Mouse (Mus musculus): ENCODE data around the gene Atad2b. TPM values are rescaled to one million over a fixed set of nuclear protein-coding genes. Genes with fewer than 3 reads are reported as not detected.

Gene Atad2b
- total and polyA plus RNA-seq, 3 experiments, result 6.9 to 10.3 (median 7.3) TPM

DNA sequence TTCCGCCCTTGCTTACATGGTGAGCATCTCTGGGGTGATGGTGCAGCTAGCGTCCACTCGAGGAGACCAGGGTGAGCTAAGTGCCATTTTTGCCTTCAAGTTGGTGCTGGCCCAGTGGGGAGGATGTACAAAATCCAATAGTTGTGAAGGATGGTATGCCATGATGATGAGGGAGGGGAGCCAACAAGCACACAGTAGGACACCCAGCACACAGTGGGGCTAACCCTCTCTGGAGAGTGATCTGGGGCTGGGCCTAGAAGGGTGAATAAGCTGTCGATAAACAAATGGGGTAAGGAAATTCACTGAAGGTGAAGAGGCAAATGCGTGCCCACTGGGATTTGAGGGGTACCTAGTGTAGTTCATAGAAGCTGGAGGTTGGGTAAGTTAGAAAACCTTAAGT lies 167.6 kb downstream of the Atad2b start:
- in situ Hi-C loops (cut with MboI; ENCODE audit: low pct_ligation_motif_present, low pct_unique_long_range_greater_than_20kb, low sequenced_read_pairs) (no loop called here), dilution Hi-C loops (cut with MboI; ENCODE audit: extremely low pct_ligation_motif_present, extremely low pct_unique_long_range_greater_than_20kb, low sequenced_read_pairs) (no loop called here)
- Histone ChIP-seq H3K9ac (ENCODE audit: insufficient read depth, low read depth) (no peak overlapping the region), H3K79me2 (replicated peaks; ENCODE audit: control insufficient read depth, extremely low read depth, insufficient read depth, poor library complexity, severe bottlenecking) (no peaks in the 10 kb centered on the region), H3K4me3 (replicated peaks in 1 of 3; ENCODE audit: low read depth in 2 of 3, low read length in 2 of 3, poor library complexity in 1 of 3) (no peak overlapping the region), H3K4me1 (ENCODE audit: control insufficient read depth in 1 of 2, insufficient read depth in 2 of 2) (peaks cover 4 to 12% of the 10 kb centered on the region in 2 experiments; a peak in 3 of 4 replicates), H3K27ac (ENCODE audit: insufficient read depth, low read depth) (no peak overlapping the region), H3K36me3 (replicated peaks in 1 of 2; ENCODE audit: control insufficient read depth in 1 of 2, insufficient read depth in 1 of 2, low read length in 1 of 2) (no peaks in the 10 kb centered on the region), H3K9me3 (replicated peaks; ENCODE audit: low read length) (no peaks in the 10 kb centered on the region), H3K27me3 (replicated peaks) (no peaks in the 10 kb centered on the region), H3K4me2 (ENCODE audit: insufficient read depth, low read depth, poor library complexity, severe bottlenecking) (no peak overlapping the region)
- DNase-seq (ENCODE audit: extremely low read depth), result no peak
- no peak for TF ChIP-seq SMC3 (IDR thresholded peaks at IDR 0.05; ENCODE audit: low read depth, low read length)
- no peak for TF ChIP-seq ELF1 (IDR thresholded peaks at IDR 0.05; ENCODE audit: low read depth, low read length)
- peak; percentile 73 for TF ChIP-seq ZKSCAN1 (IDR thresholded peaks at IDR 0.05; ENCODE audit: borderline replicate concordance, low read depth, low read length)

GRCm38 (mm10) chr12:5087787-5088519 lies 170.8 kb downstream of the Atad2b start:
- H3K4me3 ChIP-seq (replicated peaks in 1 of 3; ENCODE audit: low read depth in 2 of 3, low read length in 2 of 3, poor library complexity in 1 of 3), result no peak overlapping the region
- no peak overlapping the region for H3K27ac ChIP-seq (ENCODE audit: insufficient read depth, low read depth)
- H3K36me3 ChIP-seq (replicated peaks in 1 of 2; ENCODE audit: control insufficient read depth in 1 of 2, insufficient read depth in 1 of 2, low read length in 1 of 2), result no peaks in the 10 kb centered on the region
- TF ChIP-seq UBTF (IDR thresholded peaks at IDR 0.05; ENCODE audit: low read depth, low read length) (no peak), ZNF384 (IDR thresholded peaks at IDR 0.05; ENCODE audit: low read depth, low read length) (no peak), SMC3 (IDR thresholded peaks at IDR 0.05; ENCODE audit: low read depth, low read length) (no peak), PAX5 (IDR thresholded peaks at IDR 0.05; ENCODE audit: low read length) (no peak), NELFE (IDR thresholded peaks at IDR 0.05; ENCODE audit: low read depth, low read length) (no peak), SIN3A (IDR thresholded peaks at IDR 0.05; ENCODE audit: low read length) (no peak), KAT2A (IDR thresholded peaks at IDR 0.05; ENCODE audit: insufficient replicate concordance, low read length) (no peak), CHD2 (IDR thresholded peaks at IDR 0.05; ENCODE audit: low read length) (no peak), ELF1 (IDR thresholded peaks at IDR 0.05; ENCODE audit: low read depth, low read length) (no peak), MAZ (IDR thresholded peaks at IDR 0.05; ENCODE audit: low read depth, low read length) (no peak)
- H3K79me2 ChIP-seq (replicated peaks; ENCODE audit: control insufficient read depth, extremely low read depth, insufficient read depth, poor library complexity, severe bottlenecking), result no peaks in the 10 kb centered on the region
- H3K4me2 ChIP-seq (ENCODE audit: insufficient read depth, low read depth, poor library complexity, severe bottlenecking), result peak overlapping the region; percentile 16; the same call in 1 of the 2 replicates
- no peak overlapping the region for H3K9ac ChIP-seq (ENCODE audit: insufficient read depth, low read depth)
- peaks cover 8 to 28% of the 10 kb centered on the region in 2 experiments for H3K4me1 ChIP-seq (ENCODE audit: control insufficient read depth in 1 of 2, insufficient read depth in 2 of 2)
- H3K9me3 ChIP-seq (replicated peaks; ENCODE audit: low read length), result no peaks in the 10 kb centered on the region
- peak; percentile 13 for DNase-seq (ENCODE audit: extremely low read depth)
- in situ Hi-C loops (cut with MboI; ENCODE audit: low pct_ligation_motif_present, low pct_unique_long_range_greater_than_20kb, low sequenced_read_pairs), result no loop called here
- H3K27me3 ChIP-seq (replicated peaks), result no peaks in the 10 kb centered on the region
- dilution Hi-C loops (cut with MboI; ENCODE audit: extremely low pct_ligation_motif_present, extremely low pct_unique_long_range_greater_than_20kb, low sequenced_read_pairs), result no loop called here

- no peak for TF ChIP-seq GABPA (IDR thresholded peaks at IDR 0.05; ENCODE audit: insufficient replicate concordance, low read depth, low read length)
- TF ChIP-seq MYC (IDR thresholded peaks at IDR 0.05; ENCODE audit: low read depth, low read length), result no peak
- TF ChIP-seq POLR2AphosphoS2 (IDR thresholded peaks at IDR 0.05; ENCODE audit: low read depth, low read length), result no peak
- TF ChIP-seq CHD2 (IDR thresholded peaks at IDR 0.05; ENCODE audit: low read length), result no peak
- no peak for TF ChIP-seq ZNF384 (IDR thresholded peaks at IDR 0.05; ENCODE audit: low read depth, low read length)
- no peak for TF ChIP-seq MAFK (IDR thresholded peaks at IDR 0.05; ENCODE audit: insufficient replicate concordance, low read length)
- no peak for TF ChIP-seq RAD21 (IDR thresholded peaks at IDR 0.05; ENCODE audit: low read depth, low read length)
- no peak for TF ChIP-seq MXI1 (IDR thresholded peaks at IDR 0.05; ENCODE audit: low read depth, low read length)
- no peak for TF ChIP-seq ZMIZ1 (IDR thresholded peaks at IDR 0.05; ENCODE audit: low read depth, low read length)
- no peak for TF ChIP-seq MAZ (IDR thresholded peaks at IDR 0.05; ENCODE audit: low read depth, low read length)
- TF ChIP-seq MAX (IDR thresholded peaks at IDR 0.05; ENCODE audit: low read length), result no peak
- no peak for TF ChIP-seq TCF12 (IDR thresholded peaks at IDR 0.05; ENCODE audit: low read depth, low read length)
- dilution Hi-C loops (cut with MboI; ENCODE audit: extremely low pct_ligation_motif_present, extremely low pct_unique_long_range_greater_than_20kb, low sequenced_read_pairs) (no loop called here), in situ Hi-C loops (cut with MboI; ENCODE audit: low pct_ligation_motif_present, low pct_unique_long_range_greater_than_20kb, low sequenced_read_pairs) (no loop called here)
- Histone ChIP-seq H3K36me3 (replicated peaks in 1 of 2; ENCODE audit: control insufficient read depth in 1 of 2, insufficient read depth in 1 of 2, low read length in 1 of 2) (no peaks in the 10 kb centered on the region), H3K27ac (ENCODE audit: insufficient read depth, low read depth) (no peak overlapping the region), H3K79me2 (replicated peaks; ENCODE audit: control insufficient read depth, extremely low read depth, insufficient read depth, poor library complexity, severe bottlenecking) (no peaks in the 10 kb centered on the region), H3K9me3 (replicated peaks; ENCODE audit: low read length) (no peaks in the 10 kb centered on the region), H3K4me1 (ENCODE audit: control insufficient read depth in 1 of 2, insufficient read depth in 2 of 2) (peaks cover 13 to 29% of the 10 kb centered on the region in 2 experiments), H3K4me2 (ENCODE audit: insufficient read depth, low read depth, poor library complexity, severe bottlenecking) (no peak overlapping the region), H3K9ac (ENCODE audit: insufficient read depth, low read depth) (no peak overlapping the region), H3K27me3 (replicated peaks) (no peaks in the 10 kb centered on the region), H3K4me3 (replicated peaks in 1 of 3; ENCODE audit: low read depth in 2 of 3, low read length in 2 of 3, poor library complexity in 1 of 3) (no peak overlapping the region)
- DNase-seq (ENCODE audit: extremely low read depth), result peak; percentile 2
Measured at GRCm38 (mm10) chr12:5088639-5089038, 171.5 kb downstream of the Atad2b start.
